Mouse (Mus musculus) MEL (cell line): ENCODE data around the gene Gm49384. TPM values are rescaled to one million over a fixed set of nuclear protein-coding genes. Genes with fewer than 3 reads are reported as not detected.

Experiments
- DNase-seq: peaks from one replicate; pipeline ENCODE4 v3.0.0; 2011; ENCODE audit warnings: low read depth, low spot score
- H3K27ac ChIP-seq: 2 replicates; pipeline ENCODE4 v1.5.1; 2012; ENCODE audit warnings: low read depth, mild to moderate bottlenecking, control low read depth, low read length, moderate library complexity; ENCODE audit not compliant: control insufficient read depth
- H3K27me3 ChIP-seq, 2 experiments: fragments of 150-350 bp in 1 of 2; sonication (generic) in 1 of 2; 2 replicates each; pipeline ENCODE4 v1.6.1; 2012; ENCODE audit warnings: low read length in 2 of 2, mild to moderate bottlenecking in 2 of 2, improper control_type of control experiment in 1 of 2, moderate library complexity in 1 of 2; ENCODE audit not compliant: insufficient read depth in 2 of 2, control insufficient read depth in 1 of 2
- H3K36me3 ChIP-seq, 2 experiments: 2 replicates each; pipeline ENCODE4 v1.6.1; 2012 to 2014; ENCODE audit warnings: low read length in 2 of 2, improper control_type of control experiment in 1 of 2, inconsistent platforms in 1 of 2, mild to moderate bottlenecking in 1 of 2; ENCODE audit not compliant: insufficient read depth in 2 of 2, control insufficient read depth in 1 of 2
- H3K4me1 ChIP-seq, 2 experiments: fragments of 150-350 bp in 1 of 2; sonication (generic) in 1 of 2; 2 replicates each; pipeline ENCODE4 v1.6.1; 2012; ENCODE audit warnings: low read length in 2 of 2, improper control_type of control experiment in 1 of 2, mild to moderate bottlenecking in 1 of 2; ENCODE audit not compliant: insufficient read depth in 2 of 2, control insufficient read depth in 1 of 2
- H3K4me3 ChIP-seq, 2 experiments: fragments of 150-350 bp in 1 of 2; sonication (generic) in 1 of 2; 2 replicates each; pipeline ENCODE4 v1.5.1; 2012; ENCODE audit warnings: low read depth in 2 of 2, low read length in 2 of 2, mild to moderate bottlenecking in 2 of 2, moderate library complexity in 2 of 2, control low read depth in 1 of 2, improper control_type of control experiment in 1 of 2; ENCODE audit not compliant: control insufficient read depth in 1 of 2, insufficient read depth in 1 of 2
- H3K79me2 ChIP-seq: 2 replicates; pipeline ENCODE4 v1.6.1; 2012; ENCODE audit warnings: mild to moderate bottlenecking, low read length, moderate library complexity; ENCODE audit not compliant: control insufficient read depth, poor library complexity, insufficient read depth
- H3K9ac ChIP-seq: 2 replicates; pipeline ENCODE4 v1.6.1; 2012; ENCODE audit warnings: low read depth, mild to moderate bottlenecking, control low read depth, low read length, moderate library complexity; ENCODE audit not compliant: control insufficient read depth, poor library complexity, severe bottlenecking
- H3K9me3 ChIP-seq: fragments of 150-350 bp; sonication (generic); replicated peaks from 2 replicates; pipeline ENCODE4 v1.6.1; 2012; ENCODE audit warnings: mild to moderate bottlenecking, low read length, improper control_type of control experiment, moderate library complexity; ENCODE audit not compliant: insufficient read depth
- CHD1 ChIP-seq: IDR thresholded peaks from 2 replicates; pipeline ENCODE4 v1.6.1; 2012; ENCODE audit warnings: low read depth, mild to moderate bottlenecking, inconsistent platforms, low read length, improper control_type of control experiment
- CTCF ChIP-seq, 3 experiments: IDR thresholded peaks in 2 of 3; conservative IDR thresholded peaks in 1 of 3; 2 replicates each; pipeline ENCODE4 v1.5.1; 2011 to 2012; ENCODE audit warnings: low read length in 3 of 3, low read depth in 2 of 3, mild to moderate bottlenecking in 2 of 3, improper control_type of control experiment in 1 of 3, inconsistent platforms in 1 of 3, mixed read lengths in 1 of 3, moderate library complexity in 1 of 3; ENCODE audit not compliant: control insufficient read depth in 1 of 3, insufficient read depth in 1 of 3, poor library complexity in 1 of 3, severe bottlenecking in 1 of 3
- E2F4 ChIP-seq: IDR thresholded peaks from 2 replicates; pipeline ENCODE4 v1.6.1; 2011; ENCODE audit warnings: low read depth, low read length, improper control_type of control experiment, borderline replicate concordance
- ELF1 ChIP-seq: IDR thresholded peaks from 2 replicates; pipeline ENCODE4 v1.6.1; 2014; ENCODE audit warnings: low read depth, mild to moderate bottlenecking, inconsistent platforms, low read length, improper control_type of control experiment, moderate library complexity
- EP300 ChIP-seq, 2 experiments: IDR thresholded peaks; 2 replicates each; pipeline ENCODE4 v1.6.1; 2011; ENCODE audit warnings: improper control_type of control experiment in 2 of 2, low read length in 2 of 2, low read depth in 1 of 2, mild to moderate bottlenecking in 1 of 2
- GABPA ChIP-seq: IDR thresholded peaks from 2 replicates; pipeline ENCODE4 v1.6.1; 2012; ENCODE audit warnings: low read depth, mild to moderate bottlenecking, inconsistent platforms, low read length, improper control_type of control experiment, moderate library complexity
- GATA1 ChIP-seq: IDR thresholded peaks from 2 replicates; pipeline ENCODE4 v1.6.1; 2011; ENCODE audit warnings: low read depth, low read length, improper control_type of control experiment
- HCFC1 ChIP-seq: IDR thresholded peaks from 2 replicates; pipeline ENCODE4 v1.6.1; 2012; ENCODE audit warnings: low read depth, mild to moderate bottlenecking, inconsistent platforms, low read length, improper control_type of control experiment, moderate library complexity
- JUND ChIP-seq: IDR thresholded peaks from 2 replicates; pipeline ENCODE4 v1.6.1; 2011; ENCODE audit warnings: low read depth, mild to moderate bottlenecking, improper control_type of control experiment, low read length
- KAT2A ChIP-seq: conservative IDR thresholded peaks from 2 replicates; pipeline ENCODE4 v1.6.1; 2012; ENCODE audit warnings: low read depth, low read length, improper control_type of control experiment, inconsistent platforms
- MAX ChIP-seq: IDR thresholded peaks from 2 replicates; pipeline ENCODE4 v1.6.1; 2011; ENCODE audit warnings: low read length, improper control_type of control experiment
- MAZ ChIP-seq: IDR thresholded peaks from 2 replicates; pipeline ENCODE4 v1.6.1; 2012; ENCODE audit warnings: low read depth, mild to moderate bottlenecking, inconsistent platforms, low read length, improper control_type of control experiment
- MEF2A ChIP-seq: IDR thresholded peaks from 2 replicates; pipeline ENCODE4 v1.6.1; 2014; ENCODE audit warnings: low read depth, mild to moderate bottlenecking, inconsistent platforms, low read length, improper control_type of control experiment; ENCODE audit not compliant: poor library complexity, insufficient replicate concordance, severe bottlenecking; ENCODE audit errors: extremely low read depth
- MYB ChIP-seq: IDR thresholded peaks from 2 replicates; pipeline ENCODE4 v1.6.1; 2011; ENCODE audit warnings: mild to moderate bottlenecking, low read depth, low read length, improper control_type of control experiment
- MYC ChIP-seq: IDR thresholded peaks from 2 replicates; pipeline ENCODE4 v1.6.1; 2011; ENCODE audit warnings: low read depth, mild to moderate bottlenecking, low read length, improper control_type of control experiment, moderate library complexity
- NRF1 ChIP-seq: IDR thresholded peaks from 2 replicates; pipeline ENCODE4 v1.6.1; 2014; ENCODE audit warnings: low read depth, mild to moderate bottlenecking, inconsistent platforms, low read length, improper control_type of control experiment, moderate library complexity; ENCODE audit not compliant: poor library complexity, insufficient read depth, severe bottlenecking
- POLR2AphosphoS5 ChIP-seq: IDR thresholded peaks from 2 replicates; pipeline ENCODE4 v1.6.1; 2012; ENCODE audit warnings: low read depth, borderline replicate concordance, mild to moderate bottlenecking, inconsistent platforms, low read length, moderate library complexity, mixed read lengths
- RAD21 ChIP-seq: IDR thresholded peaks from 2 replicates; pipeline ENCODE4 v1.6.1; 2011; ENCODE audit warnings: mild to moderate bottlenecking, low read depth, low read length, improper control_type of control experiment
- RCOR1 ChIP-seq: IDR thresholded peaks from 2 replicates; pipeline ENCODE4 v1.6.1; 2012; ENCODE audit warnings: low read depth, mild to moderate bottlenecking, inconsistent platforms, low read length, improper control_type of control experiment
- SIN3A ChIP-seq: IDR thresholded peaks from 2 replicates; pipeline ENCODE4 v1.6.1; 2012; ENCODE audit warnings: low read length, improper control_type of control experiment, inconsistent platforms
- SMC3 ChIP-seq: IDR thresholded peaks from 2 replicates; pipeline ENCODE4 v1.6.1; 2011; ENCODE audit warnings: low read depth, low read length, improper control_type of control experiment
- TBP ChIP-seq: IDR thresholded peaks from 2 replicates; pipeline ENCODE4 v1.8.0; 2011; ENCODE audit warnings: low read depth, low read length, improper control_type of control experiment
- TCF12 ChIP-seq: IDR thresholded peaks from 2 replicates; pipeline ENCODE4 v1.6.1; 2014; ENCODE audit warnings: low read depth, mild to moderate bottlenecking, inconsistent platforms, low read length, improper control_type of control experiment, moderate library complexity
- UBTF ChIP-seq: IDR thresholded peaks from 2 replicates; pipeline ENCODE4 v1.6.1; 2012; ENCODE audit warnings: low read depth, mild to moderate bottlenecking, inconsistent platforms, low read length, improper control_type of control experiment, moderate library complexity, borderline replicate concordance; ENCODE audit not compliant: insufficient read depth
- USF2 ChIP-seq, 2 experiments: IDR thresholded peaks; 2 replicates each; pipeline ENCODE4 v1.6.1; 2011 to 2012; ENCODE audit warnings: improper control_type of control experiment in 2 of 2, low read length in 2 of 2, borderline replicate concordance in 1 of 2, inconsistent platforms in 1 of 2, low read depth in 1 of 2, mild to moderate bottlenecking in 1 of 2; ENCODE audit not compliant: insufficient read depth in 1 of 2
- ZC3H11A ChIP-seq: IDR thresholded peaks from 2 replicates; pipeline ENCODE4 v1.6.1; 2012; ENCODE audit warnings: low read depth, mild to moderate bottlenecking, inconsistent platforms, low read length, improper control_type of control experiment
- ZKSCAN1 ChIP-seq: IDR thresholded peaks from 2 replicates; pipeline ENCODE4 v1.6.1; 2012; ENCODE audit warnings: low read depth, mild to moderate bottlenecking, inconsistent platforms, low read length, improper control_type of control experiment, moderate library complexity
- ZMIZ1 ChIP-seq: IDR thresholded peaks from 2 replicates; pipeline ENCODE4 v1.6.1; 2012; ENCODE audit warnings: low read depth, mild to moderate bottlenecking, inconsistent platforms, low read length, improper control_type of control experiment, moderate library complexity
- ZNF384 ChIP-seq: IDR thresholded peaks from 2 replicates; pipeline ENCODE4 v1.6.1; 2012; ENCODE audit warnings: low read depth, mild to moderate bottlenecking, inconsistent platforms, low read length, improper control_type of control experiment
- polyA plus RNA-seq, 2 experiments: library from polyadenylated mRNA; stranded (reverse) in 1 of 2; unstranded in 1 of 2; fragments of >175 nt in 1 of 2; fragments of >200 nt in 1 of 2; gene quantifications; 2 replicates each; pipeline versions ENCODE4 v1.2.1 to v1.2.4; 2012; ENCODE audit warnings: low replicate concordance in 2 of 2, low read depth in 1 of 2; ENCODE audit not compliant: insufficient read length in 2 of 2, insufficient read depth in 1 of 2, missing spikeins in 1 of 2
- total RNA-seq: library from RNA; depleted of rRNA; stranded (reverse); fragments of 300-350 nt; gene quantifications from 2 replicates; pipeline ENCODE4 v1.2.3, GENCODE M21; 2012

The Gm49384 gene
- total and polyA plus RNA-seq, 3 experiments = 26.2 to 28.5 TPM; not detected in 1

DNA sequence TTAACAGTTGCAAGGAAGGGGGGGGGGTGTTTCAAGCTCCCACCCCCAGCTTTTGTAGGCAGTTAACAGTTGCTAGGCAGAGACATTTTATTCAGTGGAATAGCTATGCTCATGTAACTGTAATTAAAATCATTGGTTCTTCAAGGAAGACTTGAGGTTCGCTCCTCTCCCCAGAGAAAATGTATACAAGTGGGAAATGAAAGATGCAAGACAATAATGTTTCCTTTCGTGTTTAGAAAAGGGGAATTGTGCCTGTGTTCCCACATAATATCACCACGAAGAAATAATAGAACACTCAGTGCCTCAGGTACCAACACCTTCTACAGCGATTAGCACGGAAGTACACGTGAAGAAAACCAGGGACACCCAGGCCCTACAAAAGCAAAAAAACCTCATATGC is 36.8 kb upstream of the Gm49384 start, which contains the start of gene Klhdc1:
TSS of gene Klhdc1 (plus strand) at position 301 of the 400 bp plus-strand sequence.
- no peaks in the 10 kb centered on the region; a peak in 1 of 4 replicates for H3K4me1 ChIP-seq
- H3K36me3 ChIP-seq = no peaks in the 10 kb centered on the region
- TF ChIP-seq CTCF (IDR thresholded peaks at IDR 0.05 in 2 of 3, conservative IDR thresholded peaks at IDR 0.05 in 1 of 3; ENCODE audit: control insufficient read depth in 1 of 3, insufficient read depth in 1 of 3, low read depth in 2 of 3, low read length in 3 of 3, poor library complexity in 1 of 3, severe bottlenecking in 1 of 3) (no peak), SMC3 (no peak), E2F4 (no peak), TBP (no peak), MAZ (no peak), ZKSCAN1 (no peak), JUND (no peak), MEF2A (no peak), USF2 (IDR thresholded peaks at IDR 0.05; ENCODE audit: borderline replicate concordance in 1 of 2, insufficient read depth in 1 of 2, low read depth in 1 of 2, low read length in 2 of 2) (no peak), UBTF (no peak), RAD21 (no peak), ZMIZ1 (no peak), KAT2A (no peak), MAX (no peak), NRF1 (no peak), EP300 (IDR thresholded peaks at IDR 0.05; ENCODE audit: low read depth in 1 of 2, low read length in 2 of 2) (no peak), POLR2AphosphoS5 (no peak), MYC (no peak), HCFC1 (no peak), CHD1 (no peak)
- TF ChIP-seq, all 39 proteins: peak for 0
- Histone ChIP-seq H3K27me3 (peaks cover 0 to 7% of the 10 kb centered on the region in 2 experiments; a peak in 3 of 4 replicates), H3K27ac (no peak within 1 kb of the TSS), H3K9me3 (no peaks in the 10 kb centered on the region), H3K4me3 (peak within 1 kb of the TSS; percentile 48 to 64), H3K9ac (peak within 1 kb of the TSS; percentile 66), H3K79me2 (no peaks in the 10 kb centered on the region)
- DNase-seq = no peak

- Histone ChIP-seq H3K27ac (no peak overlapping the region), H3K36me3 (no peaks in the 10 kb centered on the region), H3K4me1 (no peaks in the 10 kb centered on the region; a peak in 1 of 4 replicates), H3K9me3 (no peaks in the 10 kb centered on the region), H3K27me3 (no peaks in the 10 kb centered on the region; a peak in 1 of 4 replicates), H3K9ac (no peak overlapping the region), H3K79me2 (no peaks in the 10 kb centered on the region), H3K4me3 (no peak overlapping the region)
- TF ChIP-seq SIN3A (no peak), ELF1 (no peak), TCF12 (no peak), ZKSCAN1 (no peak), SMC3 (no peak), GATA1 (no peak), MAX (no peak), MAZ (no peak), CHD1 (no peak), CTCF (IDR thresholded peaks at IDR 0.05 in 2 of 3, conservative IDR thresholded peaks at IDR 0.05 in 1 of 3; ENCODE audit: control insufficient read depth in 1 of 3, insufficient read depth in 1 of 3, low read depth in 2 of 3, low read length in 3 of 3, poor library complexity in 1 of 3, severe bottlenecking in 1 of 3) (no peak), ZNF384 (no peak), POLR2AphosphoS5 (no peak), TBP (no peak), MYB (no peak), RAD21 (no peak), RCOR1 (no peak), GABPA (no peak), ZC3H11A (no peak)
- no peak for DNase-seq
Measured at GRCm38 (mm10) chr12:69238284-69238683, 34.2 kb upstream of the Gm49384 start.
